Mouse (Mus musculus) splenic B cell, adult 2 months (primary cell): Measurements from ENCODE around the gene Cep250.
A peak's percentile ranks its signal among the peaks of the same experiment; 100 is the strongest.

Experiments used
- DNase-seq: peaks from one replicate; pipeline ENCODE4 v3.0.0-alpha.2; 2011; ENCODE audit warnings: low read depth, low spot score
- H3K27me3 ChIP-seq: 2 replicates; pipeline ENCODE4 v1.6.1; 2012; ENCODE audit warnings: mild to moderate bottlenecking, low read length, moderate library complexity, mixed read lengths; ENCODE audit not compliant: control insufficient read depth, poor library complexity, insufficient read depth, severe bottlenecking
- H3K36me3 ChIP-seq: 2 replicates; pipeline ENCODE4 v1.6.1; 2012; ENCODE audit warnings: mild to moderate bottlenecking, low read length, moderate library complexity, mixed read lengths; ENCODE audit not compliant: control insufficient read depth, poor library complexity, insufficient read depth, severe bottlenecking

Cep250 gene

DNA sequence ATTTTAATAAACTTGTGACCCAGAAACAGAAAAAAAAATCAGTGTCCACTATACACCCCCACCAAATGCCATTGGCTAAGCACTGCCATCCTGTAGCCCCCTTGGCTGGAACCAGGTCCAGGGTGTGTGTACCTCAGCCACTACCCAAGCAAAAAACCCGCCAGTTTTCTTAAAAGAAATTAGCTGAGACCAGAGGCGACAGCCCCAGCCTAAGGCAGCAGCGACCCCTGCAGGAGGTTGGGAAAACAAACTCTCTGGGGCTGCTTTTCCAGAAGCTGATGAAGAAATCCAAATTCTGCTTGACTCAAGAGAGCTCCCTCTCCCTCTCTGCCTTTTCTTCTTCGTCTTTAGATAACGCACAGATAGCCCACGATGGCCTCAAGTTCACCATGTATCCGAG lies 10.2 kb upstream of the Cep250 start:
- DNase-seq, result peak; percentile 70
- H3K27me3 ChIP-seq, result no peaks in the 10 kb centered on the region

DNA sequence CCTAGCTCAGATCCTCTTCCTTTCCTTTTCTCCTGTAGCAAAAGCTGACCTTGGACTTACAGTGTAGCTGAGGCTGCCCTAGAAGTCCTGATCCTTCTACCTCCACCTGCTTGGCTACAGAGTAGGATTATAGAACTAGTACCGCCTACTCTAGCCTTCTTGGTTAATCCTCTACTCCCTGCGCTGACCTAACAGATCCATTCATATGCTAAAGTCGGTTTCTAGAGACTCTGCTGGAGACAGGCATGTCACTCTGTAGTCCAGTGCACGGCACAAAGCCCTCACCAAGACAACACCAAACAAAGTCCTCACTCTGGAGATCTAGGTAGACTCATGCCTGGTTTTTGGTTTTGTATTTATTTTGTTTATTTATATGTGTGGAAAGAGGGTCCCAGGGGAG lies 9.8 kb upstream of the Cep250 start:
- H3K36me3 ChIP-seq, result no peaks in the 10 kb centered on the region
- no peak for DNase-seq
- H3K27me3 ChIP-seq, result no peaks in the 10 kb centered on the region

More for the DNA sequence above, 10.2 kb upstream of the Cep250 start:
- no peaks in the 10 kb centered on the region for H3K36me3 ChIP-seq

DNA sequence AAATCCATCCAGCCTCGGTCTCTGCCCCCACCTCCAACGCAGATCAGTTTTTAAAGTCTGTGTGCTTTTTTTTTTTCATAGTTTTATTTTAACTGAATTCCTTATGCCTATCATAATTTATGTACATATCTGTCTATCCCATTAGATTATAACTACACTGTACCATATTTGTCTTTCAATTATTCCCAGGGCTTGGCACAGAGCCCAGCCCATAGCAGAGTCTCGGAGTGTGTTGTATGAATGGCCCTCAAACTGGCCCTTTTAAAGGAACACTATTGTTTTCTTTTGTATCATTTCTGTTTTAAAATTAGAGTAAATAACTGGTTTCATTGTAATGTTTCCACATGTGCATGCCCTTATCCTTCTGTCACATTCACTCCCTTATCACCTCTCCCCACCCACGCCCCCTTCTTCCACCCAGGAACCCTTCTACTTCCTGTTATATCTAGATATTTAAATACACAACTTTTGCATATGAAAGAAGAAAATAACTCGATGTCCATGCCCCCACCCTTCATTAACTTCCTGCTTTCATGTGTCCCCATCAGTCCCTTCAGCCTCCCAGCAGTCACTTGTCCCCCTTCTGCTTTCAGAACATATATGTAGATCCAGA lies 8.8 kb upstream of the Cep250 start:
- no peak for DNase-seq
- no peaks in the 10 kb centered on the region for H3K27me3 ChIP-seq
- no peaks in the 10 kb centered on the region for H3K36me3 ChIP-seq

DNA sequence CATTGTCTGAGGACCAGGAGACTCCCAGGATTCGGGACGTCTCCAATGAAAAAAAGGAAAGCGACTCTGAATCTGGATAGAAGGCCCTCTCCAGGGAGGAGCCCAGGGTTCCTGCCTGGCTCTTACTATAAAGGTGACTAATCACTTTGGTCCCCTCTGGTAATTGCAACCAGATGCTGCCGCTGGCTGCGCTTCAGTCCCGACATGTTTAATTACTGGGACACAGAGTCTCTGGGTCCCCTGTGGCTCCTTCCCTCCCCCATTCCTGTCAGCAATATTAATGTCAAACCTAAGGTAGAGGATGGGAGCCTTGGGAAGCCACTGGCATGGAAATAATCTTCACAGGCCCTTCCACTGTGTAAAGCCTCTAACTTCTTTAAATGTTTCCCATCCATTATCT lies 6.9 kb upstream of the Cep250 start:
- H3K36me3 ChIP-seq, result no peaks in the 10 kb centered on the region
- H3K27me3 ChIP-seq, result no peaks in the 10 kb centered on the region
- no peak for DNase-seq

DNA sequence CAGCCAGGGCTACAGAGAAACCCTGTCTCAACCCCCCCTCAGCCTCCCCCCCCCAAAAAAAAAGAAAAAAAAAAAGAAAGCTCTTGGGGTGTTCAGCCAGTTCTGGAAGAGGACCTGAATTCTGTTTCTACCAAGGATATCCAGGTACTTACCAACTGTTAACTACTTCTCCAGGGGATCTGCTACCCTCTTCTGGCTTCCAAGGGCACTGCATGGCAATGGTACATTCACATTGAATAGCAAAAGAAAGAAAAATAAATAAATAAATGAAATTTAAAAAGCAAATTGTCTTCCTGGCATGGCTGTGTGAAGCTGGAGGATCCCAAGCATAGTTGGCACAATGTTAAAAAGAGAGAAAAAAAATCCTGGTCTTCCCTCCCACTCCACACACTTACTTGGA lies 4.3 kb upstream of the Cep250 start:
- no peaks in the 10 kb centered on the region for H3K36me3 ChIP-seq
- no peaks in the 10 kb centered on the region for H3K27me3 ChIP-seq
- peak; percentile 61 for DNase-seq

DNA sequence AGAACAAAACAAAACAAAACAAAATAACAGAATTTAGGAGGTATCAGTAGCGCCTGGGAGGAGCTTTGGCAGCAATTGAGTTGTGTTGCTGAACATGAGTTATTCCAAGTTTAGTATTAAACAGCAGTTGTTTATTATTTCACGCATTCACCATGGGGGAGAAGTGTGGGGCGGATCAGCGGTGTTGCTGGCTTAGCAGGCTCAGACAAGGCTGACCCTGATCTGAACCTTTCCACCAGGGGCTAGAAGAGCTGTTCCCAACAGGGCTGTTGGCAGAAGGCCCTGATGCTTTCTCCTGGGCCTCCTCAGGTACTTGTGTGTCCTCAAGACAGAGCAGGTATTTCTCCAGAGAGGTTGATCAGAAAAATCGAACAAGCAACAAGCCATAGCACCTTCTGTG lies 3.7 kb downstream of the Cep250 start:
- no peak for DNase-seq
- peaks cover 8% of the 10 kb centered on the region for H3K36me3 ChIP-seq
- H3K27me3 ChIP-seq, result no peaks in the 10 kb centered on the region

DNA sequence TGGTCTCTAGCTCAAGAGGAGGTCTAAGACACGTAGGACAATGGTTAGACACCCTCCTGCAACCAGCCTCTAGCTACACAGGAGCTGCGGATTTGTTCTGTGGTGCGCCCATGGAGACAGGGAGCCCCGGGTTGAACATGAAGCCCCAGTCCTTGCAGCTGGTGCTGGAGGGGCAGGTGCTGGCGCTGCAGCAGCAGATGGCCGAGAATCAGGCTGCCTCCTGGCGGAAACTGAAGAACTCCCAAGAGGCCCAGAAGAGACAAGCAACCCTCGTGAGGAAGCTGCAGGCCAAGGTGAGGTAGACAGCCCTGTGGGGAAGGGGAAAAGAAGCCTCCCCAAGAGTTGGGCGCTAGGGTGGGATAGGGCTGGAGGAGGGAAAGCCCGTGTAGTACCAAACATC lies 5.6 kb downstream of the Cep250 start:
- Histone ChIP-seq H3K36me3 (peaks cover 8% of the 10 kb centered on the region), H3K27me3 (no peaks in the 10 kb centered on the region)
- DNase-seq, result peak; percentile 63

DNA sequence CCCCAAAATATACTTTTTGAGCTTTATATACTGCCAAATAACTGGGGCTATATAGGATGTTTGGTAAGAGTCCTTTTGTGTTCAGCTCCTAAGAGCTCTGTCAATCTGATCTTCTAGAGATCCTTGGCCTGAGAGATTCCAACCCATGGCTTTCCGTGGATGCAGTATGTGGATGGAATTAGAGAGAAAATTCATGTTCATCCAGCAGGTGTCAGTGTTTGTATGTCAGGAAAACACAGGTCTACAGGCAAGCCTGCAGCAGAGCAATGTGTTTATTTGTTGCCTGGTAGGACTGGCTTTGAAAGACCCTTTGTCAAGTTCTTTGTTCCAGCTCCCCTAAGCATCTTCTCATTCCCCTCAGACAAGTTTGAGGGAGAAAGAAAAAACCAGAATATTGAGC lies 6.7 kb downstream of the Cep250 start:
- H3K36me3 ChIP-seq, result peaks cover 8% of the 10 kb centered on the region
- DNase-seq, result peak; percentile 48
- H3K27me3 ChIP-seq, result no peaks in the 10 kb centered on the region

DNA sequence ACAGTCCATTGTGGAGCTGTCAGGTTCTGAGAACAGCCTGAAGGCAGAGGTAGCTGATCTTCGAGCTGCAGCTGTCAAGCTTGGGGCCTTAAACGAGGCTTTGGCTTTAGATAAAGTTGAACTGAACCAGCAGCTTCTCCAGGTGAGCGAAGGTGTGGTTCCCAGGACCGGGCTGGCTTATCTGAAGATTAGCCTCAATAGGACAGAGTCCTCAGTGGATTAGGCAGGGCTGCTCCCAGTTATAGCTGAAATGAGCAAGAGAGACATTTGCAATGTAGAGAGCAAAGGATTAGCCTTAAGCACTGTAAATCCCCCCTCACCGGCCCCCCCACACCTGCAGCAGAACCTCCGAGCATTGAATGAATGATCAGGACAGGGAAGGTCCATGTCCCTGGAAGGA lies 17.1 kb downstream of the Cep250 start:
- DNase-seq, result no peak
- peaks cover 9% of the 10 kb centered on the region for H3K36me3 ChIP-seq
- no peaks in the 10 kb centered on the region for H3K27me3 ChIP-seq

DNA sequence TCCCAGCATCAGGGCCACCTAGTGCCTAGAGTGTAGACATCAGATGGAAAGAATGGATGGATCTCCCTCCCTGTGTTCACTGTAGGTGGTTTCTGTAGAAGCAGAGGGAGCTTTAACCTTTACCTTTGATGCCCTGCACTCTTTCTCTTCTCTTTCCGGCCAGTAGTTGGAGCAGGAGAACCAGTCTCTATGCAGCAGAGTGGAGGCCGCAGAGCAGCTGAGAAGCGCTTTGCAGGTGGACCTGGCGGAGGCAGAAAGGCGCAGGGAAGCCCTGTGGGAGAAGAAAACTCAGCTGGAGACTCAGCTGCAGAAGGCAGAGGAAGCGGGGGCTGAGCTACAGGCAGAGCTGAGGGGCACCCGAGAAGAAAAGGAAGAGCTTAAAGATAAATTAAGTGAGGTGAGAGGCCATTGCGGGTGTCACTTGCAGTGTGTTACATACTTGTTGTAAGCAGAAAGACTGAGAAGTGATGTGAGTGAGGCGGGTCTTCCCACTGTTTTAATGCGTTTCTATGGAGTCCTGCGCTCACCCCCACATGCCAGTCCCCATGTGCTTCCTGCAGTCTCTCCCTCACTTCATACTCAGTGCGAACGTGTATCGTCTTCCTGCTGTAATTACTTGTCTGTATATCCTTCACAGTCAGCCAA lies 18.0 kb downstream of the Cep250 start:
- no peaks in the 10 kb centered on the region for H3K27me3 ChIP-seq
- DNase-seq, result peak; percentile 55
- peaks cover 6% of the 10 kb centered on the region for H3K36me3 ChIP-seq

DNA sequence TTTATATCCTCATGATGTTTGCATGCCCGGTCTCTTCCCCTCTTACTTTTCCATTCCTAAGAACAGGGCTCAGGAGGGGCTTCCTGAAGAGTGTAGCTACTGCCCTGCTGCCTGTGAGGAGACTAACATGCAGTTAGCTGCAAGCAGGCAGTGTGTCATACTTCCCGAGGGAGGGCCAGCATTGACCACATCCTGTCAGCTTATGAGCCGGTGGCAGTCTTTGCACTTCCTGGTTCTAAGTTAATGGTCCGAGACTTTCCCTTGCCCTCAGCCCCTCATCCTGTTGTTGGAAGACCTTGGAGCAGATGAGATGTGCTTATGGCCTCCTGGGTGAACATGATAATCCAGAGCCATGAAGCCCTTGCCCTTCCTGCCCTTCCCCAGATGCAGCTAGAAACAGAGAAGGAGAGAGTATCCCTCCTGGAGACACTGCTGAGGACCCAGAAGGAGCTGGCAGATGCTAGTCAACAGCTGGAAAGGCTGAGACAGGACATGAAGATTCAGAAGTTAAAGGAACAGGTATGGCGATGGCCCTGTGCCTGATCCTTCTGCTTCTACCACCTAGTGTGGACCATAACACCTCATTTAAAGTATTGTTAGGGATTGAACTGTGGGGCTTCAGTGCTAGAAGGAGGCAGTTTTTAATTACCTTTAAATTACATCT lies 23.2 kb downstream of the Cep250 start:
- H3K36me3 ChIP-seq, result peaks cover 2% of the 10 kb centered on the region; the same call in 1 of the 2 replicates
- no peaks in the 10 kb centered on the region for H3K27me3 ChIP-seq
- peak; percentile 72 for DNase-seq

DNA sequence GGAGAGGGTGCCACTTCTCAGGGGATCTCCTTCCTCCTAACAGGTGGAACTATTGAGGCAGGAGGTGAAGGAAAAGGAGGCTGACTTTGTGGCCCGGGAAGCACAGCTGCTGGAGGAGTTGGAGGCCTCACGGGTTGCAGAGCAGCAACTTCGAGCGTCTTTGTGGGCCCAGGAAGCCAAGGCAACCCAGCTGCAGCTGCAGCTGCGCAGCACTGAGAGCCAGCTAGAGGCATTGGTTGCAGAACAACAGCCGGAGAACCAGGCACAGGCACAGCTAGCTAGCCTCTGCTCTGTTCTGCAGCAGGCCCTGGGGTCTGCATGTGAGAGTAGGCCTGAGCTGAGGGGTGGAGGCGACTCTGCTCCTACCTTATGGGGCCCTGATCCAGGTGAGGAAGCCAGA lies 29.5 kb downstream of the Cep250 start:
- DNase-seq, result no peak
- Histone ChIP-seq H3K27me3 (no peaks in the 10 kb centered on the region), H3K36me3 (peaks cover 18% of the 10 kb centered on the region)

DNA sequence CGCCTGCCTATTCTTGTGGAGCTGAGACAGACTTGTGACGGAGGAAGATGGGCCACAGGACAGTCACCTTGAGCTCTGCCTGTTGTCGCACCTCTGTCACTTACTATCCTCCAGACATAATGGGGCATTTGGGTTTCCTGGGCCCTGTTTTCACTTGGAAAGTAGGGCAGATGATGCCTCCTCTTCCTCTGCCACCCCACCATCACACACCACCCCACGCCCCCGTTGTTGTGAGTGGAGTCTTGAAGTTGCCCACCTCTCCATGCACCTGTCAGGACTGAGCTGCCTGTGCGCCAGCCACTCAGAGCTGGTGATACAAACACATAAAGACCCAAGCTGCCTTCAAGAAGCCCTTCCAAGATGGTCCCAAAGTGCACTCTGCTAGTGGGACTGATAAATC lies 30.9 kb downstream of the Cep250 start:
- peaks cover 23% of the 10 kb centered on the region for H3K36me3 ChIP-seq
- H3K27me3 ChIP-seq, result no peaks in the 10 kb centered on the region
- no peak for DNase-seq

DNA sequence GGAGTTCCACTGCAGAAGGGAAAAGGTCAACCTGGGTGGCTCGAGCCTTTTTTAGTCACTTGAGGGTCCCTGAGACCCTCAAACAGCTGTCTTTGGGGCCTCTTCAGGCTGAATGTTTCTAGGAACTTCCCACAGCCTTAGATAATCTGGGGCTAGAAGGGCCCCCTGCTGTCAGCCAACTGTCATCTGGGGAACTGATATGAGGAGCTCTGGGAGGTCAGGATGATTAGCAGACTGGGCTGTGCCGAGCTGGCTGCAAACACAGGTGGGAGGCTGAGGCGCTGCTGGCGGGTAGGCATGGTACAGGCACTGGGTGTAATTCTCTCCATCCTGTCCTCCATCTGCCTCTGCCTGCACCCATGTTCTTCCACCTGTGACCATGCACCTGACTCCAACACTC lies 32.8 kb downstream of the Cep250 start:
- Histone ChIP-seq H3K27me3 (no peaks in the 10 kb centered on the region), H3K36me3 (peaks cover 23% of the 10 kb centered on the region)
- DNase-seq, result no peak

DNA sequence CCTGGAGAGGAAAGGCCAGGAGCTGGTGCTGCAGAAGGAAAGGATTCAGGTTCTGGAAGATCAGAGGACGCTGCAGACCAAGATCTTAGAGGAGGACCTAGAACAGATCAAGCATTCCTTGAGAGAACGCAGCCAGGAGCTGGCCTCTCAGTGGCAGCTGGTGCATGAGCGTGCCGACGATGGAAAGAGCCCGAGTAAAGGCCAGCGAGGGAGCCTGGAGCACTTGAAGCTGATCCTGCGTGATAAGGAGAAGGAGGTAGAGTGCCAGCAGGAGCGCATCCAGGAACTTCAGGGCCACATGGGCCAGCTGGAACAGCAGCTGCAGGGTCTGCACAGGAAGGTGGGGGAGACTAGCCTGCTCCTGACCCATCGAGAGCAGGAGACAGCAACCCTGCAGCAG lies 34.9 kb downstream of the Cep250 start:
- no peak for DNase-seq
- no peaks in the 10 kb centered on the region for H3K27me3 ChIP-seq
- peaks cover 17% of the 10 kb centered on the region for H3K36me3 ChIP-seq
